Mouse (Mus musculus) right cerebral cortex, adult 2 months (tissue): ENCODE results near the gene Syvn1.

ENCODE experiments used
- DNase-seq, 2 experiments: peaks; one replicate each; pipeline ENCODE4 v3.0.0; 2021 to 2022; ENCODE audit warnings: low spot score in 2 of 2

The Syvn1 gene

DNA sequence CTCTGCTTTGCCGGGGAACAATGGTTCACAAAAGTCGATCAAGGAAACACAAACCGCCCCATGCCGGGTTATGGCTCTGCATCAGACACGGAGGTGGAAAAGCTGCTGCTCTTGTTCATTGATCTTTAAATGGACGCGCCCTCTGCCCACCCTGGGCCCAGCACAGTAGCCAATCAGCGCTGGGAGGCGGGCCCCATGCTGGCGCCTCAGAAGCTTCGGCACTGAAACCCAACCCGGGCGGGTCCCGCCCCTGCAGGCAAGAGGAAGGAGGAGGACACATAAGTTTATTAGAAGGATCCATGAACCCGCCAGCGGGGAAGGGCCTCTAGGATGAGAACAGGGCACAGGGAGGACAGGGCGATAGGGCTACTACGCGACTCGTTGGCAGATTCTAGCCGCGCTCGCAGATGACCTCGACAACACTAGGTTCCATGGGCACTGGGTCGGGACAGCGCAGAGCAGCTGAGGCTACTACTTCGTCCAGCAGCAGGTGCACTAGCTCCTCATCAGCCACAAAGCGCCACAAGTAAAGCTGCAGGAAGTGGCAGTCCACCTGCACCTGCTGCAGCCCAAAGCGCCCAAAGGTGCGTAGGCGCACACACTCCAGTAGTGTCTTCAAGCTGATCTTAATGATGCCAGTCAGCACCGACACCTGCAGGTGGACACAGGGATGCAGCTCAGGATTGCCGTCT lies 21.5 kb downstream of the Syvn1 start, which contains the start of gene Tm7sf2:
TSS of gene Tm7sf2 (minus strand) at position 650 of the 692 bp plus-strand sequence.
- peak; percentile 85 to 87 for DNase-seq

DNA sequence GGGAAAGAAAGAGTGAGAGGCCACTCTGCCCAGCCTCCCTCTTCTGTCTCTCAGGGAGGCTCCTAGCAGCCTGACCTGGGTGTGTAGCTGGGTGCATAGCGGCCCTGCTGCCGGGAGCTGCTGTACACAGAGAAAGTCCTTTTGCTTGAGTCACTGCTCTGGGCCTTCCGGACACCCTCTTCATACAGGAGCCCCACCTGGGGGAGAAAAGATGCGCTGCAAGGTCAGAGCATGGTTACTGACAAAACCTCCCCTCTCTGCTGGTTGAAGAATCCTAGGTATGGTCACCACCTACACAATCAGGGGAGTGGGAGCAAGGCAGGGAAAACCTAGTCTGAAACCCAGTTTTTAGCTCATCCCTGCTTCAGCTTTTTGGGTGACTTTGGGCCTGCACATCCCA lies 22.6 kb downstream of the Syvn1 start:
- no peak for DNase-seq

DNA sequence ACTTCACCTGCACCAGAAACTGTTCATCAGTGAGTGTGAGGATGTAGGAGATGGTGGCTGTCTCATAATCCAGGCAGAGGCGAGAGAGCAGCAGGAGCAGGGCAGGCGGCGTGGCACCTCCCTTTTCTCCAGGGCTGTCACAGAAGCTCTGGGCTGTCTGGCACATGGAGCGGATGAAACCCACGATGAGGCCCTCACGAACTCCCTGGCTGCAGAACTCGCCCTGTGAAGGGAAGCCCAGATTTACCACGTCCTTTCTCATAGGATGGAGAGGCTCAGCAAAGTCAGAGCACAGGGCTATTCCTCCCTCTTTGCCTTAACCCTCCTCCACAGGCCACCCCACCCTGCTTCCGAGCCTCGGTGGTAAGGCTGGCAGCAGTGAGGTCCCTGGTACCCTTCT lies 23.5 kb downstream of the Syvn1 start:
- no peak for DNase-seq

DNA sequence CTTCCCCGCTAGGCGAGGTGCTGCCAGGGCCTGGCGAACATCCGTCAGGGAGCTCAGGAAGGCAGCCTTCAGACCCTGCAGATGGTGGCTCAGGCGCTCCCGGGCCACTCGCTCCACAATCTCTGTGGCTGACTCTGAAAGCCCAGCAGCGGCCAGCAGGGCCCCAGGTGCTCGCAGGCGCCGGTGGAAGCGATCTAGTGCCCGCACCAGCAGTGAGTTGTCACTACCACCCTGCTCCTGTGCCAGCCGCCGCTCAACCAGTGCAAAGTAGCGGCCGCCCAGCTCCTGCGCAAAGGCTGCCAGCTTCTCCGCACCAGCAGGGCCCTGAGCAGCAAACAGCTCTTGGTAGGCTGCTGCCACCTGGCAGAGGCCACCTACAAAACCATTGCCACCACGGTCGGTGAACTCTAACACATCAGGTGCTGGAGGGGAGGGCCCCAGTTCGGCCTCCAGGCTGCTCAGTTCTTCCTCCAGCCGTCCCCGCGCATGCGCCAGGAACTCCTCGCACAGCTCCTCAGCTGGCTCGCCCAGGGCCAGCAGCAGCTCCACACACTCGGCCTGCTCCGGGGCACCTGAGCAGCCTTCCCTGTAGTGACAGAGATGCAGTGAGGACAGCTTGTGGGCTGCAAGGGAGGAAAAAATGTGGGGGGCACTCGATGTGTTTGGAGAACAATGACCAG lies 24.3 kb downstream of the Syvn1 start:
- no peak for DNase-seq

DNA sequence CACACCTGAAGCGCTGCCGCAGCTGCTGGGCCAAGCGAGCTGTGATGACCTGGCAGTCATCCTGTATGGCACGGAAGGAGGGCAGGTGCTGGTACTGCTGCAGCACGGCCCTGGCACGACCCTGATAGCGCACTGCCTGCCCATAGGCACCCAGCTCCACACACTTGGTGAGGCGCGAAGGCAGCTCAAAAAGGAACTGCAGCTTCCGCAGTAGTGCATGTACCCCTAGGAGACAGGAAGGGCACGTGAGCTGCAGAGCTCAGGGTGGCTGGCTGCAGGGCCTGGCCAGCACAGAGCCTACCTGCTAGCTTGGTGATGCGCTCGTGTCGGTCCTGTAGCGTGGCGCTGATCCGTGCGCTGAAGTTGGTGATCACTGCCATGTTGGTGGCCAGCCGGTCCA lies 24.9 kb downstream of the Syvn1 start:
- no peak for DNase-seq

DNA sequence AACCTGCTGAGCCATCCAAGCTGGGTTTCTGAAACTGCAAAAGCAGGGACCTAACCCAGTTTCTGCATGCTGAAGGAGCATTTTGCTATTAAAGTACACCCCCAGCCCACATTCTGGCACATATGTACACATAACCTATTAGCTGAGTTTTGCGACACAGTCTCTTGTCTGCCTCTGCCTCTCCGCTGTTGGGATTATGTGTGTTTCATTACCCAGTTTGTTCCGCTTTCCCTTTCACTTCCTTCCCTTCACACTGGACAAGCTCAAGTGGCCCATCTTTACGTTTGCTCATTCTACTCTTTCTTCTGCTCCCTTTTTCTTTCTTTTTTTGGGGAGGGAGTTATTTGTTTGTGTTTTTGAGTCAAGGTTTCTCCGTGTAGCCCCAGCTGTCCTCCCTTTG lies 27.5 kb downstream of the Syvn1 start:
- no peak for DNase-seq

DNA sequence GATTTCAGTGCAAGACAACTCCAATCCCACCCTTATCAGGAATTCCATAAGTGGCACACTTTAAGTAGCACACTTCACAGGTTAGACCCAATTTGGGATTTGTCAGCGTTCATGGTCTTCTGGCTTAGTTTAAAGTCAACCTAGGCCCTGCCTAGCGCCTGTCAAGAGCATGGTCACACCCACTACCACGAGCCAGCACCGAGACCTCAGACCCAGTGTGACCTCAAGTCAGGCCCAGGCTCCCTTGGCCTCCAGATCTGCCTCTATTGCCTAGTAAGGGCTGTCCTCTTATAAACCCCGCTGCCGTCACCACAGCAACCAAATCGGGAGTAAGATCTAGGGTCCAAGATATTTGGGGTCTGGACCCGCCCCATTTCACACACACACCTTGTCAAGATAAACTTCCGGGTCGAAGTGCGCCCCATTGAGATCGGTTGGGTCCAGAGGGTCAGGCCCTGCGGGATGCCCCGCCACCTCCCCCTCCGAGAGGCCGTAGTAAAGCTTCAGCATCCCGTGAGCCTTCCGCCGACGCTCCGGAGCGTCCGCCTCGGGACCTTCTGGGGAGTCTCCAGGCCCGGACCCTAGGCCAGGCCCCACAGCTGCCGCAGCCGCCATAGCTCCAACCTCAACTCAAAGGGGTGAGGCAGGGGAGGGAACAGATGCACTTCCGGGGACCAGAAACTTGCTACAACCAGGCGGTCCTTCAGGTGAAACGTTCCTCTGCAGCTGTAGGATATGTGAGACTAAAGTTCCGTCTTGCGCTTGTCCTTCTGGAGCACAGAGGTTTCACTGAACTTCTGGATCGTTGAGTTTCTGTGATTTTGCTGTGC lies 30.4 kb downstream of the Syvn1 start, which contains the start of gene Vps51:
TSS of gene Vps51 (minus strand) at position 668 of the 830 bp plus-strand sequence.
- DNase-seq = peak; percentile 91 to 92

DNA sequence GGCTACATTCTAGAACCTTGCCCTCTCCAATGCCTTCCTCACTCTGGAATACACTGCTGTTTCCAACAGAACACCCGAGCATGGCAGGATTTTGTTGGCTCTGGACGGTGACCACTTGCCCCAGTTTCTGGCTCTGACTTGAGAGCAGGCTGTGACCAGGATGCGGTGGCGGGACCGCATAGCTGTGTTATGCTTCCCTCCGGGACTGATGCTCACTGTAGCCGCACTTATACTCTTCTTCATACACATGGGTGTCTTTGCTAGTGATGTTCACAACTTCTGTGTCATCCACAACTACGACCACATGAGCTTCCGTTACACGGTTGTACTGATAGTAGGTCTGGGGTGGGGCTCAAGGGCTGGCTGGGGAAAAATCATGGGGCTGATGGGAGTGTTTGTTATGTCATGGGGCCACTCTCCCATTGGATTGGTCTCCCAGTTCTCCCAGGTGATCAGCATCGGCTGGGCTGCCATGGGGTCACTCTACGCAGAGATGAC lies 33.7 kb downstream of the Syvn1 start, which contains the start of gene Tmem262:
TSS of gene Tmem262 (plus strand) at position 51 of the 498 bp plus-strand sequence.
- no peak for DNase-seq

DNA sequence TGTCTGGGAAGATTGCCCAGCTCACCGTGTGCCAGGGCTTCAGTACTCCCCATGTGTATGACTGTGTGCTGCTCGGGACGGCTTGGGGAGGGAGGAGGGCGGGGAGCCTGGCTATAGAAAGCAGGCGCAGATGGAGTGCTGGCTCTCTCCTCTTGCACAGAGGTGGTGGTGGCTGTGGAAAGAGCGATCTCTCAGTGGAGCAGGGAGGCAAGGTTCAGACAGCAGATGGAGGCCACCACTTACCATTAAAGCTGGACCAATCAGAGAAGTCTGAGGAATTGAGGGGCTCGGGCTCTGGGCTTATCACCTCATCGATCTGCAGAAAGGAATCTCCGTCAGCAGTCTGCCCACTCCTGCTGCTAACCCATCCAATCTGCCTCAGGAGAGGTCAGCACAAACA lies 35.8 kb downstream of the Syvn1 start, which contains the start of gene Gm28374:
TSS of gene Gm28374 (minus strand) at position 101 of the 400 bp plus-strand sequence.
- DNase-seq = no peak

DNA sequence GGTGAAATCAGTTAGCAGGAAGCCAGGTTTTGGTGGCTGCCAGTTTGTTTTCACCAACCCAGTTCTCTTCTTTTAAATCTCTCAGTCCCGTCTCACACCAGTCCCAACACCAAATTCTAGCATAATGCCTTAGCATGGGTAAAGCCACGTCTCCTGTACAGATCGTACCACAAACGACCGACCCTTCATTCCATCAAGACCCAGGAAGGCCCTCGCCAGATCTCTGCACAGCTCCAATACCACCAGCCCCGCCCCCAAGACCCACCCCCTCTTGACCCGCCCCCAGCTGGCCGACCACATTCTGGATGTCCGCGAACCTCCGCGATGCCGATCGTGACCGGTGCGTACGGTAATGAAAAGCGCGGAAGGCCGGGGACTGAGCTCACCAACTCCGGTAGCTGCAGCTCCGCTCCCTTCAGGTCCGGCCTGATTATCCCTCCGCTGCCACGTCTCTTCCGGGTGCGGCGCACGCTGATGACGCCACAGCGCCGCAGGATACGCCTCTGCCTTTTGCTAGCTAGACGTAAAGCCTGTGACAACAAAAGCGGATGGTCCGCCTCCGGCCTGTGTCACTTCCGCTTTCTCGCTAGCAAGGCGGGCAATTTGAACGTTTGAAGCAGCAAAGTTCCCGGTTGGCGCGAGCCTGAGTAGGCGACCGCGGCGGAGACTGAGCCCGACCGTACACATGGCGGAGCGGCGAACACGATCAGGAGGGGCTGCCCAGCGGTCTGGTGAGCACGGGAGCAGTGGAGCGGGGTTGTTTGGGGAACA lies 38.3 kb downstream of the Syvn1 start, which contains the start of the genes Zfpl1 and Cdca5:
TSS of gene Zfpl1 (minus strand) at position 479 of the 771 bp plus-strand sequence.
TSS of gene Cdca5 (plus strand) at position 506 of the 771 bp plus-strand sequence.
- peak; percentile 95 to 97 for DNase-seq

DNA sequence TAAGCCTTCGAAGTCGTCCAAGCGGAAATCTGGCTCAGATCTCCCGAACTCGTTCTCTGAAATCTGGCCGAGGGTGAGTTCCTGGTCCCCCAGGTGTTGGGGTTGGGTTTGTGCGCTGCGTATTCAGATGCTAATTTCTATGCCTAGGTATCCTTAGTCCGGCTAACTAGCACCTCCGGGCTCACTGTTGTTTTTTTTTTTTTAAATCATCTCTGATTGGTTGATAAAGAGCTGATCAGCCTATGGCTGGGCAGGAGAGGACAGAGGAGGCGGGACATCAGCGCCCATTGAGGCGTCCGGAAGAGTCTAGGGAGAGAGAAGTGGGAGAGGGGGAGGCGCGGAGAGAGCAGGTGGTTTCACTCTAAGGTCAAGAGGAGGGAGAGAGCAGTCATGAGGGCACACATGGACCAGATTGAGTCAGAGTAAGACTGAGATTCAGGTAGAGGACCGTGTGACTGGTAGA lies 39.1 kb downstream of the Syvn1 start:
- DNase-seq = no peak

DNA sequence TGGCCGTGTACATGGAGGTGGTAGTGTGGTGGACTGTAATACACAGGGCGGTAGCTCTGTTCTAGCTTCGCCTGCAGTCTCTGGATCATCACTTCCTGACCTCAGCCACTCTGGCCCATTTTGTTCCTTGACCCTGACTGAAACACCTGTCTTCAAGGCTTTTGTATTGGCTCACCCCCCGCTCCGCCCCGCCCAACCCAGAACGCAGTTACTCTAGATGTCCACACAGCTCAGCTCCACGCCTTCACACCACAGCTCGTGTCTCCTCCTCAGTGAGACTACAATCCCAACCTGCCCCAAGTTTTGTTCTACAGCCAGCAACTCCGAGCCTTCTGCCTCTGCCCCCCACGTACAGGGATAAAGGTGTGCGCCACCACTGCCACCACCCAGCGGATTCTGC lies 42.5 kb downstream of the Syvn1 start:
- DNase-seq = no peak

DNA sequence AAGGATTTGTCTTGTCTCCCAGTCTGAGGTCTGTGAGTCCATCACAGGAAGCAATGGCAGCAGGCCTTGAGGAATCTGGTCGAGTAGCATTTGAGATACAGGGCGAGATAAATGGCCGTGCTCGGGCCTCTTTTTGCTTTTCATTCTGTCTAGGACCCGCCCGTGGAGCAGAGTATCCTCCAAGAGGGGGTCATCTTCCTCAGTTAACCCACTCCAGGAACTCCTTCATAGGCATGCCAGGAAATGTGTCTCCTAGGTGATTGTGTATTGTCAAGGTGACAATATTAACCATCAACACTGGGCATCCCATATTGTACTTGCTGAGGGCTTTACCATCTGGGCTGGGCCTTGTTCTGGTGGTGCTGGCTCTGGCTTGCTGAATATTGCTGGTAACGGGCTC lies 47.7 kb downstream of the Syvn1 start, which contains the start of gene AC131692.1:
TSS of gene AC131692.1 (plus strand) at position 301 of the 400 bp plus-strand sequence.
- DNase-seq = no peak

DNA sequence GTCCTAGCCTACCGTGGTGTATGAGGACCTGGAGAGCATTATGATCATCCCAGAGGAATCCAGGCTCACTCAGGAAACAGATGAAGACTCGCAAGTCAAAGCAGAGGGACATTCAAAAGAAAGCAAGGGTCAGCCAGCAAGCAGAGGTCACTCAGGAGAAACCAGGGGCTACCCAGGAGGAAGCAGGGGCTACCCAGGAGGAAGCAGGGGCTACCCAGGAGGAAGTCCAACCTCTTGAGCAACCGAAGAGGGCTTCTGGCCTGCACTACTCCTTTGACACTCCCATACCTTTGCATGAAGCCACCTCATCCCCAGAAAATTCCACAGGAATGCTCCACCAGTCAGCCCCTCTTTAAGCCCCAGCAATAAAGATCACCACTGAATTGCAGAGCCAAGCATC lies 51.5 kb downstream of the Syvn1 start:
- no peak for DNase-seq

DNA sequence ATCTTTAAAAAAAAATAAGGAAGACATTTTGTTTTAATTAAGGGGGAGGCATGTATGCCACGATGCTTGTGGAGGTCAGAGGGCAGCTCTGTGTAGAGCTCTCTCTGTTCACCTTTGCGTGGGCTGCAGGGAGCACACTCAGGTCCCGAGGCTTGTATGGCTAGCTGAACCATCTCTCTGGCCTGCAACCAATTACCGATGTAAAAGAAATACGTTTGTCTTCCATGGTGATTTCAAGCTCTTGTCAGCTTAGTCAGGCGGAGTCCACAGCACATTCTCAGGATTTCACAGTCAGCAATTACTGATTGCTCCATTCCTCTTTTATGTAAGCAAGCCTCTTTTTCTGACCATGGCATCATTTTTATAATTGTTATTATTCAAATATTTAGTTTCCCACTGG lies 54.8 kb downstream of the Syvn1 start:
- no peak for DNase-seq

DNA sequence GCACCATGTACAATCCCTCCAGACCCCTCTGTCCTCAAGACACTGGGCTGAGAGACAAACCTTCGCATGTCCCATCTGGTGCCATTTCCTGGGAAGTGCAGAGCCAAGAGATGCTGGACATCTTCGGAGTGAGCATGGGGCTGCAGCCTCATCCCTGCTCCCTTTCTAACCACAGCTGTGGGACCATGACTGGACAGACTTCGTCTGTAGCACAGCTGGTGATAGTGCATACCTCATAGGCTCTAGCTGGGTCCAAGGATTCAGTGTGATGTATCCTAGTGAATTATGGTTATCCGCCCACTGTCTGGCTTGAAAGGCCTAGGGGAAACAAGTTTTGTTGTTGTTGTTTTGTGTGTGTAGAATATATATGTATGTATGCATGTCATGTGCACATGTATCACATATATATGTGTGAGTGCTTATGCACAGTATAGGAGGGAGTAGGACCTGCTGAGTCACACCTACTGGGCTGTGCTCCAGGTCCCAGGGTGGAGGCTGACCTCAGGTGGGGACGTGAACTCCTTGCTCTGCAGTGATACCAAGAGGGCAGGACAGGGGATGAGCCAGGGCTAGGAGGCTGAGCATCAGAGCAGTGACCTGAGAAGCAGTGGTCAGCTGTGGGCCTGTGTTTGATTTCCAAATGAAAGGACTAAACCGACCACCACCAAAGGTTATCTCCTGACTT lies 55.9 kb downstream of the Syvn1 start:
- no peak for DNase-seq
